Mouse (Mus musculus): ENCODE measurements around the gene Acaa1b.

GRCm38 (mm10) chr9:119110640-119111039 is 46.3 kb downstream of the Acaa1b start:
- TF ChIP-seq CTCF (IDR thresholded peaks at IDR 0.05; ENCODE audit: insufficient read depth, low read depth, low read length) = no peak
- TF ChIP-seq POLR2A (IDR thresholded peaks at IDR 0.05; ENCODE audit: insufficient read depth, low read depth, low read length) = no peak

Data from olfactory bulb, adult 2 months (tissue).